Mouse (Mus musculus): ENCODE results near the gene Npr3. TPM values are rescaled to one million over a fixed set of nuclear protein-coding genes. Genes with fewer than 3 reads are reported as not detected.

The Npr3 gene
- polyA plus RNA-seq, 1 experiment: 1.4 TPM

DNA sequence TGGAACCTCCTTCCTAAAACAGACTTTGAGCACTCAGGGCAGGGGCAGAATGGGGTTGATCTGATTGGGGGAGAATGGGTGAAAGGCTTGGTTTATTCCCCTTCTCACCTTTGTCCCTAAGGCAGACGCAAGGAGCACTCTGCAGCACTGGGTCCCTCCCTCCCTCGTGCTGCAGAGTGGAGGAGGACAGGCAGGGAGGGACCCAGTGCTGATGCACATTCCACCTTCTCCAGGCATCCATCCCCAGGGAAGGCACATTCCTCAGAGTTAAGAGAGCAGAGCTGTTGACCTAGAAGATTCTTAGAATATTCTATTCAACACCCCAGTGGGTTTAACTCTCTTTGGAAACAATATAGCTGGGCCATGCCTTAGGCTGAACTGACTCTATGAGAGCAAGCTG, 112.5 kb downstream of the Npr3 start:
- Histone ChIP-seq H3K4me1 (replicated peaks; ENCODE audit: control insufficient read depth, insufficient read depth, low read length) (no peaks in the 10 kb centered on the region), H3K27me3 (ENCODE audit: control insufficient read depth, insufficient read depth, low read length) (no peaks in the 10 kb centered on the region), H3K36me3 (ENCODE audit: control insufficient read depth, insufficient read depth, low read length) (no peaks in the 10 kb centered on the region), H3K4me3 (ENCODE audit: control insufficient read depth, insufficient read depth, low read length) (no peak overlapping the region), H3K27ac (ENCODE audit: control insufficient read depth, insufficient read depth, low read length) (no peak overlapping the region)
- 86% methylated on average over 2 of the region's 2 CpGs for WGBS
- no peak for TF ChIP-seq POLR2A (IDR thresholded peaks at IDR 0.05; ENCODE audit: control insufficient read depth, extremely low read depth, insufficient read depth, low read length, poor library complexity)
- TF ChIP-seq CTCF (IDR thresholded peaks at IDR 0.05; ENCODE audit: borderline replicate concordance, control insufficient read depth, extremely low read depth, insufficient read depth, low read length, poor library complexity): no peak
- DNase-seq: no peak

Other genes with a start within 250 kb of the Npr3 start
- 12.7 and 12.9 TPM in 2 replicates for gene Sub1, start 89.7 kb upstream of the Npr3 start, polyA plus RNA-seq (2012; rRNA removed)
- 218 and 232 TPM in 2 replicates for gene Zfr, start 210.5 kb upstream of the Npr3 start, polyA plus RNA-seq (2012; rRNA removed)